Mouse (Mus musculus) adrenal gland, adult 10 weeks (tissue): ENCODE results near the gene Srl. TPM values are rescaled to one million over a fixed set of nuclear protein-coding genes. Genes with fewer than 3 reads are reported as not detected.

ENCODE experiments used
- polyA plus RNA-seq: library from polyadenylated mRNA; stranded (reverse); fragments of 350-450 nt; fragmentation: Illumina TruSeq; extraction: RNeasy Lipid Tissue Mini Kit (QIAGEN cat#74804); gene quantifications from one replicate; pipeline ENCODE4 v1.2.3, GENCODE M21; 2014; ENCODE audit warnings: low read depth, low replicate concordance

Gene Srl
- 6.7 TPM for polyA plus RNA-seq

GRCm38 (mm10) chr16:4541501-4542198, at the start of gene Srl:
Srl (minus strand) TSS chr16:4541816.

GRCm38 (mm10) chr16:4559715-4560144, 18.1 kb upstream of the Srl start, which contains the start of gene Tfap4:
Tfap4 (minus strand) TSS chr16:4559854.

Other genes starting within 250 kb of the Srl start
- gene Adcy9, start 121.3 kb downstream of the Srl start, polyA plus RNA-seq: 8.0 TPM
- 0.93 TPM for gene Tfap4, start 18.0 kb upstream of the Srl start, polyA plus RNA-seq
- gene Glis2, start 52.9 kb upstream of the Srl start, polyA plus RNA-seq: 1.5 TPM
- 17.8 TPM for gene Pam16, start 83.2 kb upstream of the Srl start, polyA plus RNA-seq
- gene Vasn, start 98.1 kb upstream of the Srl start, polyA plus RNA-seq: 1.9 TPM
- gene Dnaja3, start 98.2 kb upstream of the Srl start, polyA plus RNA-seq: 61.5 TPM
- gene Coro7, start 138.0 kb upstream of the Srl start, polyA plus RNA-seq: 3.1 TPM
- not detected for gene Nmral1, start 177.5 kb upstream of the Srl start, polyA plus RNA-seq
- gene Hmox2, start 184.5 kb upstream of the Srl start, polyA plus RNA-seq: 66.9 TPM
- 80.7 TPM for gene Cdip1, start 248.5 kb upstream of the Srl start, polyA plus RNA-seq